Mouse (Mus musculus) monocyte, adult 5-6 weeks (primary cell): ENCODE measurements at regions not wholly inside any gene's neighbourhood (a gene's known extent, or its start where the extent isn't known, plus 50 kb on each side); places are given as distances from the start of the nearest gene placed in this dataset.

ENCODE experiments used
- ATAC-seq: fragments of 153-309, 156-312 bp; replicated peaks from 2 replicates; pipeline ENCODE4 v1.8.0; 2017; ENCODE audit warnings: mild to moderate bottlenecking; ENCODE audit not compliant: low TSS enrichment, insufficient number of reproducible peaks, severe bottlenecking, poor library complexity, low FRiP score

DNA sequence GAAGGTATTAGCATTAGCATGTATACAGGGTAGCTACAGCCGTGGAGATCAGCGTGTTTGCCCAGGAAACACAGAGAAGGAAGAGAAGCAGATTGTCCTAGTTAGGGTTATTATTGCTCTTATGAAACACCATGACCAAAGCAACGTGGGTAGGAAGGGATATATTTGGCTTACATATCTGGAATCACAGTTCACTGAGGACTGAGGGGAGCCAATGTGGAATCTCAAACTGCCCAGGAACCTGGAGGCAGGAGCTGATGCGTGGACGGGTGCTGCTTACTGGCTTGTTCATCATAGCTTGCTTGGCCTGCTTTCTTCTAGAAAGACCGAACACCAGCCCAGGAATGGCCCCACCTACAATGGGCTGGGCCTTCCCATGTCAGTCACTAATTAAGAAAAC is 238.4 kb downstream of the Atp23 start:
- no peak for ATAC-seq

DNA sequence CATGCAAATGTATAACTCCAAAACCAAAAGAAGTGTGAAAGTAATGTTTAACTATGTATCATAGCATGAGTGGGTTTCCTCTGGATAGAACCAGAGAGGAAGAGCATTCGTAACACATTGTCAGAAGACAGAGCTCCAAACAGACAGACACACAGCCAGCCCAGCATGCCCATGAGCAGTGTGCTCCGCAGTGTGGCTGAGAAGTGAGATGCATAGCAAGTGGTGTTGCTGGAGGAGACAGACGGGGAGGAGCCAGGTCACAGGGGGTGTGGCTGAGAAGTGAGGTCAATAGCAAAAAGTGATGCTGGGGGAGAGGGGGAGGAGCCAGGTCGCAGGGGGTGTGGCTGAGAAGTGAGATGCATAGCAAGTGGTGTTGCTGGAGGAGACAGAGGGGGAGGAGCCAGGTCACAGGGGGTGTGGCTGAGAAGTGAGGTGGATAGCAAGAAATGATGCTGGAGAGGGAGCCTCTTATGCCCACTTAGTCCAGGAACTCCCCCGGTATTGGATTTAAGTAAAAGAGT is 240.0 kb downstream of the Atp23 start:
- ATAC-seq, result no peak

DNA sequence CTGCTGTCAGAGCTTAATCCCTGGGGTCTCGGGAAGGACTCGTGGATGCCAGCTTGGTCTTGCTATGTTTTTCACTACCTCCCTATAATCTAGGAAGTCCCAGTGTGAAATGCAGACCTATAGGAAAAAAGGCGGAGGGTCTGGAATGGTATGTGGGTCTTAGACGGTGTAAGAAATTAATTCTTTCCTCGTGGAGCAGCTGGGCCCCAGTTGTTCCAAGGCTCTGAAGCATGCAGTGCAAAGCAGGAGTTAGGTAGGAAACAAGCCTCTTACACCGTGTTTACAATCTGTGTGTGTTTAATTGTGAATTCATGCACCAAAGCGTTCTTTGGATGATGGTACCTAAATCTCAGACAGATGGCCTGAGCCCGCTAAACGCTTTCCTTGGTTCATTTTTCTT is 241.1 kb downstream of the Atp23 start:
- no peak for ATAC-seq

DNA sequence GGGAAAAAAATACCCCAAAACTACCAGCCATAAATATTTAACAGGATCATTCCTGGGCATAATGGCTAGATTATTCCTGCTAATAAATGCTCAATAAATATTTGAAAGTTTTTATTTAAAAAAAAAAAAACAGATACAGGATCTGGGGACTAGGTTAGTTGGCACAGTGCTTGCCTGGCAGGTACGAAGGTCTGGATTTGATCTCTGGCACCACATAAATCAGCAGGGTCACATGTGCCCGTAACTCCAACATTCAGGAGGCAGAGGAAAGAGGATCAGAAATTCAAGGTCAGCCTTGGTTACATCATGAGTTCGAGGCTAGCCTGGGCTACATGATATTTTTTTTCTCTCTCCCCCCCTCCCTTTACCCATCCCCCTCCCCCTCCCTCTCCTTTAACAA is 248.5 kb downstream of the Atp23 start:
- no peak for ATAC-seq

DNA sequence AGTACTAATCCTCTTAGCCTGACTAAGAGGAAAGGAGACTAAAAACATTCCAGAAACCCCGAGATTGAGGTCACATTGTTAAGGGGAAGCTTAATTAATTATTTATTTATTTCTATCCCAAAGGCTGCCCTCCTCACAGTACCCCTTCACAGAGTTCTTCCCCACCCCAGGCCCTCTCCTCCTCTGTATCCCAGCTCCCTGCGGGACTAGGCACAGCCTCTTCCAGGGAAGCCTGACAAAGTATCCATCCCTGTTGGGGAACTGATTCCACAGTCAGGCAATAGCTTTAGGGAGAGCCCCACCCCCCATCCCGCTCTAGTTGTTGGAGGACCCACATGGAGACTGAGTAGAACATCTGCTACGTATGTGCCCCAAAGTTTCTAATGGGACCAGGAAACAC is 254.6 kb downstream of the Atp23 start:
- no peak for ATAC-seq

DNA sequence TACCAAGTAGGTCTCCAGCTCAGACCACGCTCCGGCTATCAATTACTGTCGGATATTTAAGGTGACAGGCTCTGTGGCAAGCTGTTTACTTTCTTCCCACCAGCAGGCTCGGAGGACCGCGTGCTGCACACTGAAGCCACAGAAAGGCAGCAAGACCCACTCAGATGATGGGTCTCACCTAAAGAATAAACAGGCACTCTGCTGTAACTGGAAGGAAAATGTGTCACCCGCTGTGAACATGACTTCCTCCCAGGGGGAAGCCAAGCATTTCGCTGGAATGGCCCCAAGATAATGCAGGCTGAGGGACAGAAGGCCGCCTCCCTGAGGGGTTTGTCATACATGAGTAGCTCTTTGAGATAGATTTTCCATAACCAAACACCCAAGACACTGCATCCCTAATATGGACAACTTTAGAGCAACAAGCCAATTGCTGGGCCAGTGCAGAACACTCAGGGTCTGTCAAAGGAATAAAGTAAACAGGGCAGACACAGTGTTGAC is 259.3 kb downstream of the Atp23 start:
- ATAC-seq, result no peak

DNA sequence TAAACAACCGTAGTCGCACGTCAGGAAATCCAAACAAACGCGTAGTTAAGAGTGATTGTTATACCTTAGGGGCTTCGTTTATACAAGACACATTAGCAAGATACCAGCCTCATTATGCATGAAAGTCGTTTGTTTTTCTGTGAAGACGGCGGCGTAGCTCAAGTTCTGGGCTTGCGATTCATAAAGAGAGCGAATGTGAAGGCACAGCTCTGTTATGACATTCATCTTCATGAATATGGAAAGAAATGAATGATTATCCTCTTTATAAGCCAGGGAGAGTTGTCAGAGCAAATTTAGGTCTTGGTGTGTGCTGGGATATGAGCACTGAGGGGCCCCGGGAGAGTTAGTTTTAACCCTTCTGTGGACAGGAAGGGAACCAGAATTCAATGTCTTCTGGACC is 266.4 kb downstream of the Atp23 start:
- no peak for ATAC-seq

DNA sequence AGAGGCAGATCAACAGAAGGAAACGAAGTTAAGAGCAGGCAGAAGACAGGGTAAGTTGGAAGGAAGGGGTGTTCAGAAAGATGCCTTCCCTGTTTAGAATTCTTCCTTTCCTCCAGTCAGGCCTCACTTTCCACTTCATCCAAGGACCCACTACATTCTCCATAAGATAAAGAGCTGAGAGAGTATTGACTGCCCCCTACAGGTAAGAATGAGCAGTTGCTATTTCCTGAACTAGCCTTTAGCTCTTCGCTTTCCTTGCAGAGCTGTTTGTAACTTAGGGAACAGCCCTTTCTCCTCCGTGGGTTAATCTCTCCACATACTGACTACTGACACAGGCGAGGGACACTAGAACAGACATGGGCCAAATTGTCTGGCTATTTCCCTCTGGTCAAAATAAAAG is 273.1 kb downstream of the Atp23 start:
- ATAC-seq, result no peak

DNA sequence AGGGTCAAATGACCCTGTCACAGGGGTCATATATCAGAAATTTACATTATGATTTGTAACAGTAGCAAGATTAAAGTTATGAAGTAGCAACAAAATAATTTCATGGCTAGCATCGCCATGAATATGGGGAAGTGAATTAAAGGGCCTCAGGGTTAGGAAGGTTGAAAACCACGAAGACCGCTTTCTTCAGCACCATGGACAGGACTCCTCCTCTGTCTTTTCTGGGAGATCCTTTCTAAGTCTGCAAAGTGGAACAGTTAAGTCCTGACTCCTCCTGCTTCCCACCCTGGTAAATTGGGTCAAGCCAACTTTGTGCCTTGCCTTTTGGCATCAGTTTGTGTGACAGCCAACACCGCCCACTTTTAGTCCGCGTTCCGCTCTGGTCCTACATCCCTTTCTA is 275.7 kb downstream of the Atp23 start:
- no peak for ATAC-seq

DNA sequence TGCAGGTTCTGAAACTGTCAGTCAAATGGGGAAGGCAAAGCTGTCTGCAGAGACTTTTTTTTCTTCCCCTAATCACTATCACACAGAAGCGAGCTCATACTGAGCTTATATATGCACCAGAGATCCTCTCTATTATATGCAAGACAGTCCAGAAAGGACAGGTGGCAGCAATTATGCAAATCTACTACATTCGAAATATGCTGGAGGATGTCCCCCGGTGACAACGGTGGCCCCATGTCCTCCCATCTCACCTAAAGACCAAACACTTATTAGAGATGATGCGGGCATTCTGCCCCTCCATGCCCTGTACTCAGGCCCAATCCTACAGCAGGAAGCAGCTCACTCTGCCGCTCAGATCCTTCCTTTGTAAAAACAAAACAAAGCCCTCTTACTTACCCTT is 280.4 kb downstream of the Atp23 start:
- ATAC-seq, result no peak

DNA sequence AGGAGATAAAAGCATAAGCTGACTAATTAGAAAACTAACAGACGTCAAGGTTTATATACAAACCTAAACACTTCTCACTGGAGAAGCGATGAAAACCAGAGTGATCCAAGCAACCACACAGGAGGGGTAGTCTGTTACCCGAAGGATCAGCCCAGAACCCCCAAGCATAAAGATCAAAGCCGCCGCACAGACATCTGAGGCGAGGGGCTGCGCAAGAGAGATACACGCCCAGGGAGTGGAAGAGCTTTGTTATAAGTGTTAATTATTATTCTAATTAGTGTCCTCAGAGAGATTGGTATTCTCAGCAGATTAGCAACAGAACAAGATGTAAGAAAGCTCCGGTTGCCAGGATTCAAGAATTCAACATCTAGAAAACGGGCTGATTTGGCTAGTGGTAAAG is 281.2 kb downstream of the Atp23 start:
- ATAC-seq, result no peak

DNA sequence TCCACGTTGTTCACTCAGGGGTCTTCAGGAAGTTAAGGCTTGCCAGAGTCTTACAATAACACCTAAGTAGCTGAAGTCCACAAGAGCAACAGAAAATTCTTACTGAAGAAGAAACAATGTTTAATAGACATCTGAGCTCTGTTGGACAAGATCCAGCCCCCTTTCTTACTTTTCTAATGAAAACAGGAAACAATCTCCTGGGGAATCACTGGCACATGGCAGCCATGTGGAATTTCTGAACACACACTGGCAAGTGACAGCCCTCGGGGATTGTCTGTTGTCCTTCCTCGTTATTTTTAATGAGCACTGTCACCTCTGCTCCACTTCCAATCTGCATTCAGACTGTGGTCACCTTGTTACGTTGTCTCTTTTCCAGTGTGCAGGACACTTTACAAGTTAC is 288.9 kb downstream of the Atp23 start:
- no peak for ATAC-seq

DNA sequence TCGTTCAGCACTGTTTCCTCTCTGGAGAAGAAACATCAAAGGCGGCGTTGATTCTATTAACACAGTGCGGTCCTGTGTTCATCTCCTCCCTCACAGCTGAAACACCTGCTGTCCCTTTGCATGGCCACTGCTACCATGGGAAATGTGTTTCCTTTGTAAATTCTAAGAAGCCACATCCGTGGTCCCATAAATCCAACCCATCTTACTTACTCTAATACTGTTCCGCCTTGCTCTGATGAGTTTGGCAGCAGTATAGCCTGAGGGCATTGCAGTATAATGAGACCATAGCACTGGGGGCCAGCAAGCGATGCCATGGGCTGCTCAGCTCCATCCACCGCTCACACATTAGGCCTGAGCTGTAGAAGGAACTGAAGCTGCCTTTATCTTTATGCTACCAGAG is 290.6 kb downstream of the Atp23 start:
- no peak for ATAC-seq

DNA sequence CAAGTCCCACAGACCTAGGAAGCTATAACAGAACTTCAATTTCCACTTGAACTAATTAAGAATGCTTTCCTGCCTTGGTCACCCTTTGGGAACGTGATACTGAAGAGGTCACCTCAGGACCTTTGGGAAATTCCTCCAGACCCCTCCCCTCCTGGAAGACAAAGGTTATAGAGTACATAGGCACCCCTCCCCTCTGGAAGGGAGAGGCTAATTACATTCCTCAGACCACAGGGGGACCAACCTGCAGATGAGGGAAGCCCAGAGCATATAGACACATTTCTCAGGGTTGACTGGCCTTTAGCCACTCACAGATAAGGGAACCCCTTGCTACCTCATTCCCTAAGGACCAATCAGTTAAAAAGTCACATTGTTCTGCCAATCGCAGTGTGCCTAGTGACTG is 301.5 kb downstream of the Atp23 start:
- ATAC-seq, result no peak

DNA sequence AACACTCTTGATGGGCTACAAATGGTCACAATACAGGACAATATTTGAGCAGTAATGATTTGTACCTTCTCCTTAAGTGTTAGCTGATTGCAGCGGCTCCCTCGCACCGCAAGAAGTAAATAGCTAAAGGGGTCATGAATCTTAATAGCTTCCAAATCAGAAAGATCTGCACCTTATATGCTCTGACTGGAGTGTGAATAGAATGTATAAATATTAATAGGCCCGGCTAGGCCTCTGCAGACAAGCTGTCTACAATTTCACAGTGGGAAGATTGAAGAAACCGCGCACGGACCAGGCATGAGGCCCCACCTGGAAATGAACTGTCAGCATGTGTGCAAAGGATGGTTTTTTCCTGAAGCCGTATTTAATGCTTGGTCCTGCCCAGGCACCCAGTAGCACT is 333.0 kb downstream of the Atp23 start:
- ATAC-seq, result no peak

DNA sequence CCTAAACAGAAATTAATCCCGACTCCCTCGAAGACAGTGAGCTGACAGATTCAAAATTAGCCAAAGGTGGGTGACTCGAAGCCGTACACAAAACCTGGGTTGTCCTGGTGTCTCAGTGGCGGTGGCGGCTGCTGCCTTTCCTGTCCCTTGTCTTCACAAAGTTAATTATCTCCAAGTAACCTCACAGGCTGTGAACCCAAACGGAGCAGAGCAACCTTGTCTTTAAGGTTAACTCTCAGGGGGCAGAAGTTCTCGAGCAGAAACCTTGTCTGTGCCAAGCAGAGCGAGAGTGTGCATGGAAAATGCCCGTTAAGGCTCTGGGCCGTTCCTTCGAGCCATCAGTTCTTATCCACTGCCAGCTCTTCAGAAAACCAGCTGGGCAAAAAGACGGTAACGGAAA is 335.8 kb downstream of the Atp23 start:
- ATAC-seq, result no peak

DNA sequence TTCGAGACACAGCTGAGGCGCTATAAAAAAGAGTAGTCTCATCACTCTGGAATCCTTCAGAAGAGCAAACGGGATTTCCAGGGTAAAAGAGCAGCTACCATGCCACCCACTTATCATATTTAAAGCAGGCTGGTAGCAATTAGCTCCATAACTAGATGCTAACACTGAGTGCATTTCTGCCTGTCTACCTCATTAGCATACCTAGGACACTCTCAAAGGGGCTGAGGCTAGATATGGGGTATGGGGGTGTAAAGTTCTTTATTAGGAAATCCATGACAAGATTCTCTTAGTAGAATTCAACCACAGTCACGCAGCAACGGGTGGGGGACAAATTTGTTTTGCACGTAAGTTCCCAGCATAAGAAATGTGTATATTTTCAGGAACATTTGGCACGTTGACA is 346.1 kb downstream of the Atp23 start:
- no peak for ATAC-seq

DNA sequence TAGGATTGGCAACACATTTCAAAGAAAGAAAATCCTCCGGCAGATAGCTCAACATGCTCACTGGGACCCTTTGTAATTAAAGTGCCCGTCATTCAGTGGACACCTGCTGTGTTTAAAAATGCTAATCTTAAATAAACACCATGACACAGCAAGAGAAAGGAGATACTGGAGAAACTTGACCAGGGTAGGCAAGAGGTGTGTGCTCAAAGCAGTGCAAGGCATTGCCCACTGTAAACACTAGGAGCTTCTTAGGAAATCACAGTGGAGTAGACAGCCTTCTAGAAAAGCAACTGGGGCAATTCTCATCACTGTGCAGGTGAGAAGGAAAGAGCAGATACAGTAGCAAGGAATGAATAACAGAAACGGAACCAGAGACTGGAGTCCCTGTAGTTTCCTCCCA is 369.2 kb downstream of the Atp23 start:
- no peak for ATAC-seq

DNA sequence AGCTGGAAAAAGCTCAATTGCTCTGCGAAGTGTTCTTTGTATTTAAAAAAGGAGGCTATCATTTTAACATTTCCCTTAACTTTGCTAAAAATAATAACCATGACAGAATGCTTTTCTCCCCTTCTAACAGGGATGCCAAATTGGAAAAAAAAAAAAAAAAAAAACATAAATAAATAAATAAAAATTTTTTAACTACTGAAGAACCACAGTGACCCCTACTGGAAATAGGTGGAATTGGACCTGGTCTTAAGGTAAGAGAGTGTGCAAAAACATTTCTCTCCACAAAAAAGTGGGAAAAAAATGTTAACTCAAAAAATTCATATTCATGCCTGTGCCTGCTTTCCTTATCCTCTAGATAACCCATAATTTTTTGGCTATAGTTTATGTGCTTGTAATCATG is 369.8 kb downstream of the Atp23 start:
- ATAC-seq, result no peak

DNA sequence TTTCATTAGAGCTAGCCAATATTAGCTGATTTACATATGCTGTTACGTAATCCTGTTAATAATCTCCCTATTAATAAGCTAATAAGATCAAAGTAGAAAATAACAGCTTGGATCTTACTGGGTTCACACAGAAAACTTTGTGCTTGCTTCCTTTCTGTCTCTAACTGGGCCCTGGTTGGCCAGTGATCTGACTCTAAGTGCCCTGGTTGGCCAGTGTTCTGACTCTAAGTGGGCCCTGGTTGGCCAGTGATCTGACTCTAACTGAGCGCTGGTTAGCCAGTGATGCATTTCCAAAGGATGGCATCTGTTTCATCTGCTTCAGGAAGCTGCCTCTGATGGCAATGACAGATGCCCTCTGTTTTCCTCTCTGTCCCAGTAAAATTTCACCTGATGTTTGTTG is 372.4 kb downstream of the Atp23 start:
- ATAC-seq, result no peak

DNA sequence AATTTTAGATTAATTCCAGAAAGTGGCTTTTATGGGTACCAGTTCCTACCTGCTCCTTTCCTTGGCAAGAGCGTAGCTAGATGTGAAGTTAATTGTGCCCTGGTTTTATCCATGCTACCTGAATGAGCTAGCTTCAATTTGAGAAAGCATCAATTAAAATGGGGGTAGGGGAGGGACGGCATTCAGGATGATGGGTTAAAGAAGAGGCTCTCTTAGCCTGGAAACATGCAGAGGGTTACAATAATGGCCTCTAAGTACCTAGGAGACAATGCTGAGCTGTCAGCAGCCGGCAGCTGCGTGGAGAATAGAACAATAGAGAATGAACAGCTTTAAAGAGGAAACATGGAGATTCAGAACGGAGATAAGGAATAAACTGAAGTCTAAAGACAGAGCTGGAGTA is 375.0 kb downstream of the Atp23 start:
- ATAC-seq, result no peak
